Mouse (Mus musculus) midbrain, embryonic 11.5 days (tissue): ENCODE results near the gene Snx19. TPM values are rescaled to one million over a fixed set of nuclear protein-coding genes. Genes with fewer than 3 reads are reported as not detected.

Experiments used
- ATAC-seq: fragments of 200-750 bp; cut with Nextera tagmentation; 2 replicates; pipeline ENCODE4 v1.8.0; 2017; ENCODE audit warnings: moderate TSS enrichment, moderate library complexity; ENCODE audit not compliant: low FRiP score
- DNase-seq: peaks from one replicate; pipeline ENCODE4 v3.0.0; 2015; ENCODE audit warnings: low spot score; ENCODE audit errors: missing footprints
- H3K27ac ChIP-seq: fragments of 300-500 bp; sonication (generic); 2 replicates; pipeline ENCODE4 v1.5.1; 2014; ENCODE audit warnings: low read depth, low read length
- H3K27me3 ChIP-seq: fragments of 300-500 bp; sonication (generic); 2 replicates; pipeline ENCODE4 v1.6.1; 2014; ENCODE audit warnings: mild to moderate bottlenecking, low read length, moderate library complexity, mixed read lengths; ENCODE audit not compliant: control insufficient read depth, insufficient read depth
- H3K36me3 ChIP-seq: fragments of 300-500 bp; sonication (generic); 2 replicates; pipeline ENCODE4 v1.6.1; 2014; ENCODE audit warnings: mild to moderate bottlenecking, low read length, moderate library complexity, mixed read lengths; ENCODE audit not compliant: control insufficient read depth, insufficient read depth
- H3K4me1 ChIP-seq: fragments of 300-500 bp; sonication (generic); 2 replicates; pipeline ENCODE4 v1.6.1; 2014; ENCODE audit warnings: low read length; ENCODE audit not compliant: control insufficient read depth, insufficient read depth
- H3K4me2 ChIP-seq: fragments of 300-500 bp; sonication (generic); 2 replicates; pipeline ENCODE4 v1.6.1; 2014; ENCODE audit warnings: mild to moderate bottlenecking, moderate library complexity
- H3K4me3 ChIP-seq: fragments of 300-500 bp; sonication (generic); 2 replicates; pipeline ENCODE4 v1.5.1; 2014; ENCODE audit warnings: low read depth, low read length
- H3K9ac ChIP-seq: fragments of 300-500 bp; sonication (generic); 2 replicates; pipeline ENCODE4 v1.6.1; 2014; ENCODE audit warnings: low read length
- H3K9me3 ChIP-seq: fragments of 300-500 bp; sonication (generic); 2 replicates; pipeline ENCODE4 v1.6.1; 2016; ENCODE audit warnings: low read length; ENCODE audit not compliant: control insufficient read depth
- WGBS: fragments of 180-500 bp; shearing (Covaris S2); extraction: QIAGEN DNeasy Blood & Tissue Kit; methylation state at CpG from one replicate; pipeline ENCODE4 v1.1.7; 2014; 5-methylcytosine and 5-hydroxymethylcytosine counted together
- polyA plus RNA-seq: library from polyadenylated mRNA; unstranded; fragments of >200 nt; fragmentation: Nextera tagmentation; extraction: Ambion mirVana; gene quantifications from 2 replicates; pipeline ENCODE4 v1.2.1, GENCODE M21; 2014

Snx19 gene
- polyA plus RNA-seq, 1 experiment from 2014 or later, result 27.5 TPM

GRCm38 (mm10) chr9:30460501-30460900, 33.6 kb downstream of the Snx19 start:
- DNase-seq, result no peak
- H3K4me1 ChIP-seq, result no peaks in the 10 kb centered on the region
- no peak overlapping the region for H3K4me2 ChIP-seq
- no peak overlapping the region for H3K27ac ChIP-seq
- no peak overlapping the region for H3K9ac ChIP-seq
- 72% methylated on average over 8 of the region's 8 CpGs for WGBS
- H3K9me3 ChIP-seq, result no peaks in the 10 kb centered on the region
- H3K36me3 ChIP-seq, result peaks cover 10% of the 10 kb centered on the region; the same call in 1 of the 2 replicates
- no peak for ATAC-seq
- H3K4me3 ChIP-seq, result no peak overlapping the region
- no peaks in the 10 kb centered on the region for H3K27me3 ChIP-seq

- H3K4me3 ChIP-seq, result no peak overlapping the region
- no peaks in the 10 kb centered on the region for H3K9me3 ChIP-seq
- H3K27ac ChIP-seq, result no peak overlapping the region
- no peak overlapping the region for H3K4me2 ChIP-seq
- H3K9ac ChIP-seq, result no peak overlapping the region
- peaks cover 10% of the 10 kb centered on the region; the same call in 1 of the 2 replicates for H3K36me3 ChIP-seq
- no peaks in the 10 kb centered on the region for H3K4me1 ChIP-seq
- WGBS, result 95% methylated on average over 4 of the region's 4 CpGs
- DNase-seq, result no peak
- no peak for ATAC-seq
- no peaks in the 10 kb centered on the region for H3K27me3 ChIP-seq
Measured at GRCm38 (mm10) chr9:30464661-30465060, 37.8 kb downstream of the Snx19 start.

- Histone ChIP-seq H3K4me3 (no peak overlapping the region), H3K9ac (no peak overlapping the region), H3K4me1 (peaks cover 2% of the 10 kb centered on the region; the same call in 1 of the 2 replicates), H3K36me3 (no peaks in the 10 kb centered on the region), H3K27me3 (no peaks in the 10 kb centered on the region), H3K9me3 (no peaks in the 10 kb centered on the region), H3K27ac (no peak overlapping the region), H3K4me2 (no peak overlapping the region)
- WGBS, result 63% methylated on average over 4 of the region's 4 CpGs
- peak; percentile 52 for ATAC-seq
- peak; percentile 75 for DNase-seq
Measured at GRCm38 (mm10) chr9:30480043-30480442, 53.1 kb downstream of the Snx19 start.

GRCm38 (mm10) chr9:30480464-30480863, 53.6 kb downstream of the Snx19 start:
- Histone ChIP-seq H3K27ac (no peak overlapping the region), H3K9me3 (no peaks in the 10 kb centered on the region), H3K9ac (no peak overlapping the region), H3K36me3 (no peaks in the 10 kb centered on the region), H3K27me3 (no peaks in the 10 kb centered on the region), H3K4me3 (no peak overlapping the region), H3K4me1 (peaks cover 2% of the 10 kb centered on the region; the same call in 1 of the 2 replicates), H3K4me2 (no peak overlapping the region)
- ATAC-seq (peak; percentile 92), DNase-seq (peak; percentile 99)
- WGBS, result 4% methylated on average over 6 of the region's 6 CpGs

- Histone ChIP-seq H3K27ac (no peak overlapping the region), H3K27me3 (no peaks in the 10 kb centered on the region), H3K4me2 (no peak overlapping the region), H3K9ac (no peak overlapping the region), H3K4me1 (peaks cover 2% of the 10 kb centered on the region; the same call in 1 of the 2 replicates), H3K36me3 (no peaks in the 10 kb centered on the region), H3K4me3 (no peak overlapping the region), H3K9me3 (no peaks in the 10 kb centered on the region)
- DNase-seq (peak; percentile 67), ATAC-seq (no peak)
- WGBS, result 93% methylated on average over 4 of the region's 4 CpGs
Measured at GRCm38 (mm10) chr9:30482116-30482515, 55.2 kb downstream of the Snx19 start.

- Histone ChIP-seq H3K9ac (no peak overlapping the region), H3K4me1 (peaks cover 2% of the 10 kb centered on the region; the same call in 1 of the 2 replicates), H3K4me2 (no peak overlapping the region), H3K27me3 (no peaks in the 10 kb centered on the region), H3K27ac (no peak overlapping the region), H3K4me3 (no peak overlapping the region), H3K36me3 (no peaks in the 10 kb centered on the region), H3K9me3 (no peaks in the 10 kb centered on the region)
- DNase-seq, result peak; percentile 45
- ATAC-seq, result no peak
- WGBS, result 92% methylated on average over 3 of the region's 3 CpGs
Measured at GRCm38 (mm10) chr9:30484183-30484582, 57.3 kb downstream of the Snx19 start.

- DNase-seq (peak; percentile 51), ATAC-seq (no peak)
- no peak overlapping the region for H3K9ac ChIP-seq
- peaks cover 2% of the 10 kb centered on the region; the same call in 1 of the 2 replicates for H3K4me1 ChIP-seq
- H3K27me3 ChIP-seq, result no peaks in the 10 kb centered on the region
- no peak overlapping the region for H3K27ac ChIP-seq
- no peaks in the 10 kb centered on the region for H3K9me3 ChIP-seq
- no peaks in the 10 kb centered on the region for H3K36me3 ChIP-seq
- H3K4me2 ChIP-seq, result no peak overlapping the region
- H3K4me3 ChIP-seq, result no peak overlapping the region
- WGBS, result 91% methylated on average over 2 of the region's 2 CpGs
Measured at GRCm38 (mm10) chr9:30485161-30485560, 58.3 kb downstream of the Snx19 start.

GRCm38 (mm10) chr9:30488384-30488783, 61.5 kb downstream of the Snx19 start:
- no peak overlapping the region for H3K4me3 ChIP-seq
- H3K27me3 ChIP-seq, result no peaks in the 10 kb centered on the region
- no peaks in the 10 kb centered on the region for H3K9me3 ChIP-seq
- WGBS, result 90% methylated on average over 1 of the region's 1 CpGs
- H3K27ac ChIP-seq, result no peak overlapping the region
- no peak for ATAC-seq
- peak; percentile 8 for DNase-seq
- H3K36me3 ChIP-seq, result no peaks in the 10 kb centered on the region
- H3K4me1 ChIP-seq, result no peaks in the 10 kb centered on the region
- H3K4me2 ChIP-seq, result no peak overlapping the region
- H3K9ac ChIP-seq, result no peak overlapping the region

- H3K9me3 ChIP-seq, result no peaks in the 10 kb centered on the region
- H3K27me3 ChIP-seq, result no peaks in the 10 kb centered on the region
- WGBS, result 97% methylated on average over 2 of the region's 2 CpGs
- H3K36me3 ChIP-seq, result no peaks in the 10 kb centered on the region
- ATAC-seq, result no peak
- no peak overlapping the region for H3K9ac ChIP-seq
- H3K4me3 ChIP-seq, result no peak overlapping the region
- no peaks in the 10 kb centered on the region for H3K4me1 ChIP-seq
- no peak overlapping the region for H3K27ac ChIP-seq
- peak; percentile 54 for DNase-seq
- no peak overlapping the region for H3K4me2 ChIP-seq
Measured at GRCm38 (mm10) chr9:30494446-30494845, 67.5 kb downstream of the Snx19 start.
